Comparison of ENCODE assay signal across 8 mouse cellular contexts in genomic region chr7:36133658-36134143, GRCm38 (mm10).
DNase-seq lines count a peak whose midpoint lies in the region; ATAC-seq and TF ChIP-seq lines count a peak whose summit lies in the region.

No protein-coding gene starts in this region.

- no peak overlapping the region for H3K27ac ChIP-seq in forebrain, postnatal 0 days (ENCODE audit: low read depth, low read length)
- H3K27ac ChIP-seq in kidney, postnatal 0 days = peak overlapping the region; percentile 6; the same call in 1 of the 2 replicates
- H3K27ac ChIP-seq in midbrain, embryonic 15.5 days = peak overlapping the region; percentile 60

- no peaks in the 10 kb centered on the region for H3K9me3 ChIP-seq in forebrain, postnatal 0 days (ENCODE audit: low read length)
- no peaks in the 10 kb centered on the region for H3K9me3 ChIP-seq in kidney, postnatal 0 days (replicated peaks; ENCODE audit: low read length)
- H3K9me3 ChIP-seq in midbrain, embryonic 15.5 days = no peaks in the 10 kb centered on the region

- TF ChIP-seq CTCF in forebrain, postnatal 0 days (IDR thresholded peaks at IDR 0.05; ENCODE audit: low read depth) = no peak
- TF ChIP-seq CTCF in kidney, postnatal 0 days (IDR thresholded peaks at IDR 0.05; ENCODE audit: low read depth) = no peak

- DNase-seq in ovary, adult 18-20 months (ENCODE audit: low spot score) = peak; percentile 27
- DNase-seq in ovary, postnatal 10 days (ENCODE audit: low spot score) = no peak
- DNase-seq in forebrain, postnatal 0 days = peak; percentile 61
- peak; percentile 85 for DNase-seq in kidney, postnatal 0 days (ENCODE audit: low spot score)
- DNase-seq in thymus, postnatal 14 days = no peak
- DNase-seq in spleen, postnatal 36 days (ENCODE audit: low spot score in 2 of 2) = no peak
- no peak for DNase-seq in thymus, postnatal 10 days (ENCODE audit: low spot score in 2 of 2)

- peaks cover 9% of the 10 kb centered on the region; the same call in 1 of the 2 replicates for H3K4me1 ChIP-seq in forebrain, postnatal 0 days (ENCODE audit: insufficient read depth)
- 0 out of 2 replicates have a peak, but pooled peaks cover 7% of the 10 kb centered on the region for H3K4me1 ChIP-seq in kidney, postnatal 0 days (replicated peaks; ENCODE audit: insufficient read depth, low read length)
- peaks cover 13% of the 10 kb centered on the region for H3K4me1 ChIP-seq in midbrain, embryonic 15.5 days

- no peak overlapping the region; the same call in 1 of the 2 replicates for H3K4me3 ChIP-seq in forebrain, postnatal 0 days (ENCODE audit: low read depth, low read length)
- no peak overlapping the region for H3K4me3 ChIP-seq in kidney, postnatal 0 days (replicated peaks; ENCODE audit: low read depth, low read length)
- H3K4me3 ChIP-seq in midbrain, embryonic 15.5 days = no peak overlapping the region

- no peaks in the 10 kb centered on the region for H3K27me3 ChIP-seq in forebrain, postnatal 0 days (ENCODE audit: insufficient read depth, low read length)
- H3K27me3 ChIP-seq in kidney, postnatal 0 days (ENCODE audit: insufficient read depth, low read length) = no peaks in the 10 kb centered on the region
- H3K27me3 ChIP-seq in midbrain, embryonic 15.5 days (replicated peaks) = no peaks in the 10 kb centered on the region

- ATAC-seq in forebrain, postnatal 0 days = peak; percentile 77
- ATAC-seq in kidney, postnatal 0 days (replicated peaks; ENCODE audit: low FRiP score, low read depth) = peak; percentile 69; the same call in 1 of the 2 replicates
- peak; percentile 71 for ATAC-seq in midbrain, embryonic 15.5 days (replicated peaks)

- H3K36me3 ChIP-seq in forebrain, postnatal 0 days (ENCODE audit: insufficient read depth) = no peaks in the 10 kb centered on the region
- no peaks in the 10 kb centered on the region for H3K36me3 ChIP-seq in kidney, postnatal 0 days (ENCODE audit: insufficient read depth, low read length)
- no peaks in the 10 kb centered on the region for H3K36me3 ChIP-seq in midbrain, embryonic 15.5 days (replicated peaks)

- H3K9ac ChIP-seq in forebrain, postnatal 0 days = 0 out of 2 replicates have a peak overlapping the region, but pooled peaks have one; percentile 14
- H3K9ac ChIP-seq in kidney, postnatal 0 days (ENCODE audit: low read depth, low read length) = no peak overlapping the region
- H3K9ac ChIP-seq in midbrain, embryonic 15.5 days = no peak overlapping the region; the same call in 1 of the 2 replicates

- peak overlapping the region; percentile 28; the same call in 1 of the 2 replicates for H3K4me2 ChIP-seq in forebrain, postnatal 0 days (ENCODE audit: low read depth)
- no peak overlapping the region for H3K4me2 ChIP-seq in kidney, postnatal 0 days (ENCODE audit: low read length)
- peak overlapping the region; percentile 16; the same call in 1 of the 2 replicates for H3K4me2 ChIP-seq in midbrain, embryonic 15.5 days

- WGBS in forebrain, postnatal 0 days = 4% methylated on average over 8 of the region's 8 CpGs
- 9% methylated on average over 8 of the region's 8 CpGs for whole genome bisulfite sequencing in kidney, postnatal 0 days
- 6% methylated on average over 8 of the region's 8 CpGs for WGBS in midbrain, embryonic 15.5 days

Comparison
In these comparisons a context has a peak if more than half of its experiments do, and no peak if none do; other contexts are left out.
1. DNase-seq: peak in ovary, adult 18-20 months (single experiment), forebrain, postnatal 0 days (single experiment) and kidney, postnatal 0 days (single experiment); none in ovary, postnatal 10 days (single experiment), thymus, postnatal 14 days (single experiment), spleen, postnatal 36 days (0 of 2) and thymus, postnatal 10 days (0 of 2).
2. Peak in every context shown above with its lines, with median percentiles within 50 percentile points of each other: ATAC-seq.